Mouse (Mus musculus) MEL (cell line): Measurements from ENCODE around the gene Cdkn2a. TPM values are rescaled to one million over a fixed set of nuclear protein-coding genes. Genes with fewer than 3 reads are reported as not detected.

Source experiments
- DNase-seq: peaks from one replicate; pipeline ENCODE4 v3.0.0; 2011; ENCODE audit warnings: low read depth, low spot score
- H3K27ac ChIP-seq: 2 replicates; pipeline ENCODE4 v1.5.1; 2012; ENCODE audit warnings: low read depth, mild to moderate bottlenecking, control low read depth, low read length, moderate library complexity; ENCODE audit not compliant: control insufficient read depth
- H3K27me3 ChIP-seq, 2 experiments: fragments of 150-350 bp in 1 of 2; sonication (generic) in 1 of 2; 2 replicates each; pipeline ENCODE4 v1.6.1; 2012; ENCODE audit warnings: low read length in 2 of 2, mild to moderate bottlenecking in 2 of 2, improper control_type of control experiment in 1 of 2, moderate library complexity in 1 of 2; ENCODE audit not compliant: insufficient read depth in 2 of 2, control insufficient read depth in 1 of 2
- H3K36me3 ChIP-seq, 2 experiments: 2 replicates each; pipeline ENCODE4 v1.6.1; 2012 to 2014; ENCODE audit warnings: low read length in 2 of 2, improper control_type of control experiment in 1 of 2, inconsistent platforms in 1 of 2, mild to moderate bottlenecking in 1 of 2; ENCODE audit not compliant: insufficient read depth in 2 of 2, control insufficient read depth in 1 of 2
- H3K4me1 ChIP-seq, 2 experiments: fragments of 150-350 bp in 1 of 2; sonication (generic) in 1 of 2; 2 replicates each; pipeline ENCODE4 v1.6.1; 2012; ENCODE audit warnings: low read length in 2 of 2, improper control_type of control experiment in 1 of 2, mild to moderate bottlenecking in 1 of 2; ENCODE audit not compliant: insufficient read depth in 2 of 2, control insufficient read depth in 1 of 2
- H3K4me3 ChIP-seq, 2 experiments: fragments of 150-350 bp in 1 of 2; sonication (generic) in 1 of 2; 2 replicates each; pipeline ENCODE4 v1.5.1; 2012; ENCODE audit warnings: low read depth in 2 of 2, low read length in 2 of 2, mild to moderate bottlenecking in 2 of 2, moderate library complexity in 2 of 2, control low read depth in 1 of 2, improper control_type of control experiment in 1 of 2; ENCODE audit not compliant: control insufficient read depth in 1 of 2, insufficient read depth in 1 of 2
- H3K79me2 ChIP-seq: 2 replicates; pipeline ENCODE4 v1.6.1; 2012; ENCODE audit warnings: mild to moderate bottlenecking, low read length, moderate library complexity; ENCODE audit not compliant: control insufficient read depth, poor library complexity, insufficient read depth
- H3K9ac ChIP-seq: 2 replicates; pipeline ENCODE4 v1.6.1; 2012; ENCODE audit warnings: low read depth, mild to moderate bottlenecking, control low read depth, low read length, moderate library complexity; ENCODE audit not compliant: control insufficient read depth, poor library complexity, severe bottlenecking
- H3K9me3 ChIP-seq: fragments of 150-350 bp; sonication (generic); replicated peaks from 2 replicates; pipeline ENCODE4 v1.6.1; 2012; ENCODE audit warnings: mild to moderate bottlenecking, low read length, improper control_type of control experiment, moderate library complexity; ENCODE audit not compliant: insufficient read depth
- BHLHE40 ChIP-seq: IDR thresholded peaks from 2 replicates; pipeline ENCODE4 v1.6.1; 2012; ENCODE audit warnings: low read depth, mild to moderate bottlenecking, inconsistent platforms, low read length, improper control_type of control experiment, borderline replicate concordance
- CHD2 ChIP-seq: IDR thresholded peaks from 2 replicates; pipeline ENCODE4 v1.6.1; 2011; ENCODE audit warnings: low read length, improper control_type of control experiment
- CTCF ChIP-seq, 3 experiments: IDR thresholded peaks in 2 of 3; conservative IDR thresholded peaks in 1 of 3; 2 replicates each; pipeline ENCODE4 v1.5.1; 2011 to 2012; ENCODE audit warnings: low read length in 3 of 3, low read depth in 2 of 3, mild to moderate bottlenecking in 2 of 3, improper control_type of control experiment in 1 of 3, inconsistent platforms in 1 of 3, mixed read lengths in 1 of 3, moderate library complexity in 1 of 3; ENCODE audit not compliant: control insufficient read depth in 1 of 3, insufficient read depth in 1 of 3, poor library complexity in 1 of 3, severe bottlenecking in 1 of 3
- ETS1 ChIP-seq: IDR thresholded peaks from 2 replicates; pipeline ENCODE4 v1.6.1; 2012; ENCODE audit warnings: low read depth, mild to moderate bottlenecking, inconsistent platforms, low read length, improper control_type of control experiment, moderate library complexity
- GATA1 ChIP-seq: IDR thresholded peaks from 2 replicates; pipeline ENCODE4 v1.6.1; 2011; ENCODE audit warnings: low read depth, low read length, improper control_type of control experiment
- KAT2A ChIP-seq: conservative IDR thresholded peaks from 2 replicates; pipeline ENCODE4 v1.6.1; 2012; ENCODE audit warnings: low read depth, low read length, improper control_type of control experiment, inconsistent platforms
- MEF2A ChIP-seq: IDR thresholded peaks from 2 replicates; pipeline ENCODE4 v1.6.1; 2014; ENCODE audit warnings: low read depth, mild to moderate bottlenecking, inconsistent platforms, low read length, improper control_type of control experiment; ENCODE audit not compliant: poor library complexity, insufficient replicate concordance, severe bottlenecking; ENCODE audit errors: extremely low read depth
- MYC ChIP-seq: IDR thresholded peaks from 2 replicates; pipeline ENCODE4 v1.6.1; 2011; ENCODE audit warnings: low read depth, mild to moderate bottlenecking, low read length, improper control_type of control experiment, moderate library complexity
- POLR2AphosphoS5 ChIP-seq: IDR thresholded peaks from 2 replicates; pipeline ENCODE4 v1.6.1; 2012; ENCODE audit warnings: low read depth, borderline replicate concordance, mild to moderate bottlenecking, inconsistent platforms, low read length, moderate library complexity, mixed read lengths
- RCOR1 ChIP-seq: IDR thresholded peaks from 2 replicates; pipeline ENCODE4 v1.6.1; 2012; ENCODE audit warnings: low read depth, mild to moderate bottlenecking, inconsistent platforms, low read length, improper control_type of control experiment
- USF1 ChIP-seq: IDR thresholded peaks from 2 replicates; pipeline ENCODE4 v1.6.1; 2014; ENCODE audit warnings: low read depth, mild to moderate bottlenecking, inconsistent platforms, low read length, improper control_type of control experiment, moderate library complexity
- ZMIZ1 ChIP-seq: IDR thresholded peaks from 2 replicates; pipeline ENCODE4 v1.6.1; 2012; ENCODE audit warnings: low read depth, mild to moderate bottlenecking, inconsistent platforms, low read length, improper control_type of control experiment, moderate library complexity
- ZNF384 ChIP-seq: IDR thresholded peaks from 2 replicates; pipeline ENCODE4 v1.6.1; 2012; ENCODE audit warnings: low read depth, mild to moderate bottlenecking, inconsistent platforms, low read length, improper control_type of control experiment
- polyA plus RNA-seq, 2 experiments: library from polyadenylated mRNA; stranded (reverse) in 1 of 2; unstranded in 1 of 2; fragments of >175 nt in 1 of 2; fragments of >200 nt in 1 of 2; gene quantifications; 2 replicates each; pipeline versions ENCODE4 v1.2.1 to v1.2.4; 2012; ENCODE audit warnings: low replicate concordance in 2 of 2, low read depth in 1 of 2; ENCODE audit not compliant: insufficient read length in 2 of 2, insufficient read depth in 1 of 2, missing spikeins in 1 of 2
- total RNA-seq: library from RNA; depleted of rRNA; stranded (reverse); fragments of 300-350 nt; gene quantifications from 2 replicates; pipeline ENCODE4 v1.2.3, GENCODE M21; 2012; rRNA removed

Cdkn2a gene
- total and polyA plus RNA-seq, 3 experiments, result 163 to 355 TPM; not detected in 1

DNA sequence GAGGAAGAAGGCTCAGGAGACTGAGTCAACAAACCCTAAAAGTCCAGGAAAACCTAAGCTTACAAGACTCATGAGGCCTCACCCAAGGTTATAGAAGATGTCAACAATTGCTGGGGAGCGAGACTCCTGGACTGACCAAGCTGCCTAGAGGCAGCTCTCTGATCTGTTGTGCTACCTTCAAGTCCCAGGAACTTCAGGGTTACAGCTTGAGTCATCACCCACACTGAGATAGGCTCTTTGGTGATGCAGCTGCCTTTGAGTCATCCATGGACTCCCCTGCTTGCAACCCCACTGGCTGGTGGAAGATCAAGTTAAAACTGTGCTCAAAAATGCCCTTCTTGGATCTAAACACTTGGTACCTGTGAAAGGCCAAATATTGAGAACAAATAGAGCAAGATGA, 36.7 kb downstream of the Cdkn2a start:
- H3K4me3 ChIP-seq, result no peak overlapping the region
- H3K4me1 ChIP-seq, result no peaks in the 10 kb centered on the region
- no peaks in the 10 kb centered on the region for H3K27me3 ChIP-seq
- no peaks in the 10 kb centered on the region for H3K36me3 ChIP-seq
- peak; percentile 49 for DNase-seq
- H3K27ac ChIP-seq, result no peak overlapping the region
- no peak overlapping the region for H3K9ac ChIP-seq
- TF ChIP-seq MYC, result no peak
- no peak for TF ChIP-seq CTCF (IDR thresholded peaks at IDR 0.05 in 2 of 3, conservative IDR thresholded peaks at IDR 0.05 in 1 of 3; ENCODE audit: control insufficient read depth in 1 of 3, insufficient read depth in 1 of 3, low read depth in 2 of 3, low read length in 3 of 3, poor library complexity in 1 of 3, severe bottlenecking in 1 of 3)
- TF ChIP-seq, all 39 proteins: peak for 0
- H3K79me2 ChIP-seq, result no peaks in the 10 kb centered on the region
- no peaks in the 10 kb centered on the region for H3K9me3 ChIP-seq

DNA sequence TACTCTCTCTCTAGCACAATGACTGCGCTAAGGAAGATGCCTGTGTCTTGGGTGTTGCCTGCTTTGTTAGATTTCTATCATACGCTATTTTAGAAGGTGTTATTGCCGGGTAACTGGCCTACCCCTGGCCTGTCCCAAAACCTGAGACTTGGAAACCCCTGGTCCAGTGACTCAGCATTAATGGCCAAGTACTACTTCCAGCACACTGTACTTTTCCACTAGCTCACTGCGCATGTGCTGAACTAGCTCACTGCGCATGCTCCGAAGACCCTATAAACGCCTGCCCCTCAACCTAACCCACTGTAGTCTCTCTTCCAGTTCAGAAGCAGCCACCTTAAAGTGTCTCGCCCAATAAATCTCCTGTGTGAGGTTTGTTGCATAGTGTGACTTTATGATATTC, 60.0 kb downstream of the Cdkn2a start:
- no peak for DNase-seq
- Histone ChIP-seq H3K4me3 (no peak overlapping the region), H3K27me3 (no peaks in the 10 kb centered on the region), H3K27ac (no peak overlapping the region), H3K4me1 (peaks cover 0 to 11% of the 10 kb centered on the region in 2 experiments; a peak in 2 of 4 replicates), H3K9me3 (no peaks in the 10 kb centered on the region), H3K9ac (no peak overlapping the region), H3K36me3 (no peaks in the 10 kb centered on the region; a peak in 1 of 4 replicates), H3K79me2 (no peaks in the 10 kb centered on the region)
- TF ChIP-seq CHD2, result no peak
- TF ChIP-seq GATA1, result no peak
- TF ChIP-seq ETS1, result no peak
- TF ChIP-seq ZMIZ1, result no peak
- TF ChIP-seq MEF2A, result no peak
- no peak for TF ChIP-seq RCOR1
- no peak for TF ChIP-seq POLR2AphosphoS5
- no peak for TF ChIP-seq BHLHE40
- TF ChIP-seq KAT2A, result no peak
- TF ChIP-seq ZNF384, result no peak
- TF ChIP-seq USF1, result no peak

Other genes with a start within 250 kb of the Cdkn2a start
- 36.6 and 36.7 TPM in 2 replicates for gene Mtap, start 157.5 kb downstream of the Cdkn2a start, total RNA-seq
- gene Mtap, start 157.5 kb downstream of the Cdkn2a start, polyA plus RNA-seq, result 10 to 100 TPM; 45.4 to 52.0 TPM
- gene Cdkn2b, start 16.4 kb upstream of the Cdkn2a start, total RNA-seq, result 2.5 and 3.2 TPM in 2 replicates
- gene Cdkn2b, start 16.4 kb upstream of the Cdkn2a start, polyA plus RNA-seq, result 1 to 10 TPM in 1 of 2 experiments, not detected in 1; 1.9 TPM